In genomic region chr7:51878730-51879129, GRCm38 (mm10) we compare ENCODE assay signal across 8 mouse cellular contexts. TPM values are rescaled to one million over a fixed set of nuclear protein-coding genes. Genes with fewer than 3 reads are reported as not detected.
A peak's percentile ranks its signal among the peaks of the same experiment; 100 is the strongest.
DNase-seq lines count a peak whose midpoint lies in the region; ATAC-seq and TF ChIP-seq lines count a peak whose summit lies in the region.

No protein-coding gene starts in this region.

- peaks cover 13% of the 10 kb centered on the region for H3K4me1 ChIP-seq in embryonic facial prominence, embryonic 12.5 days
- H3K4me1 ChIP-seq in intestine, embryonic 14.5 days (replicated peaks; ENCODE audit: control insufficient read depth, insufficient read depth, low read length): no peaks in the 10 kb centered on the region; the same call in 1 of the 2 replicates

- peak overlapping the region; percentile 59 for H3K4me3 ChIP-seq in left cerebral cortex, adult 2 months
- peak overlapping the region; percentile 45 for H3K4me3 ChIP-seq in embryonic facial prominence, embryonic 12.5 days
- H3K4me3 ChIP-seq in intestine, embryonic 14.5 days (ENCODE audit: low read depth, low read length): peak overlapping the region; percentile 47
- H3K4me3 ChIP-seq in myocyte: peak overlapping the region; percentile 27

- WGBS in embryonic facial prominence, embryonic 12.5 days: under 1% methylated on average over 8 of the region's 8 CpGs
- WGBS in intestine, embryonic 14.5 days: 4% methylated on average over 8 of the region's 8 CpGs

- H3K27me3 ChIP-seq in embryonic facial prominence, embryonic 12.5 days: no peaks in the 10 kb centered on the region
- no peaks in the 10 kb centered on the region for H3K27me3 ChIP-seq in intestine, embryonic 14.5 days (replicated peaks; ENCODE audit: control insufficient read depth, insufficient read depth, low read length)
- no peaks in the 10 kb centered on the region for H3K27me3 ChIP-seq in myocyte (ENCODE audit: control insufficient read depth, insufficient read depth, insufficient read length)

- no peaks in the 10 kb centered on the region for H3K36me3 ChIP-seq in embryonic facial prominence, embryonic 12.5 days
- H3K36me3 ChIP-seq in intestine, embryonic 14.5 days (ENCODE audit: control insufficient read depth, insufficient read depth, low read length): no peaks in the 10 kb centered on the region
- no peaks in the 10 kb centered on the region for H3K36me3 ChIP-seq in myocyte (ENCODE audit: control insufficient read depth, insufficient read depth)

- ATAC-seq in embryonic facial prominence, embryonic 12.5 days (ENCODE audit: insufficient number of reproducible peaks, insufficient read depth, low FRiP score, low TSS enrichment): peak; percentile 77
- peak; percentile 27; the same call in 1 of the 2 replicates for ATAC-seq in intestine, embryonic 14.5 days (replicated peaks; ENCODE audit: low FRiP score, low TSS enrichment, low read depth)
- ATAC-seq in activated CD4-positive, CD25-positive, alpha-beta regulatory T cell, adult 4 months: no peak

- intact Hi-C loops in left cerebral cortex, adult 2 months (cut with DNase I): loop anchor here (5.0 kb wide), 2 partner anchors 94 to 261 kb away; no protein-coding TSS in a partner anchor
- intact Hi-C loops in left cerebral cortex, postnatal 4 days (cut with DNase I): loop anchor here (5.0 kb wide), 1 partner anchor 94 kb away; no protein-coding TSS in a partner anchor

- no peak overlapping the region for H3ac ChIP-seq in myocyte (ENCODE audit: control insufficient read depth, insufficient read length)

- TF ChIP-seq POLR2A in myocyte (IDR thresholded peaks at IDR 0.05; ENCODE audit: insufficient read length, low read depth): no peak

- TF ChIP-seq CTCF in left cerebral cortex, adult 2 months (IDR thresholded peaks at IDR 0.05): no peak

- H3K79me2 ChIP-seq in myocyte (ENCODE audit: control insufficient read depth, insufficient read depth): peaks cover 12% of the 10 kb centered on the region

- peak overlapping the region; percentile 82 for H3K27ac ChIP-seq in left cerebral cortex, adult 2 months
- peak overlapping the region; percentile 95 for H3K27ac ChIP-seq in embryonic facial prominence, embryonic 12.5 days
- peak overlapping the region; percentile 83 for H3K27ac ChIP-seq in intestine, embryonic 14.5 days (ENCODE audit: low read depth)

- H3K9ac ChIP-seq in embryonic facial prominence, embryonic 12.5 days: peak overlapping the region; percentile 41
- H3K9ac ChIP-seq in intestine, embryonic 14.5 days (ENCODE audit: low read length): peak overlapping the region; percentile 49

- H3K9me3 ChIP-seq in embryonic facial prominence, embryonic 12.5 days: no peaks in the 10 kb centered on the region
- no peaks in the 10 kb centered on the region for H3K9me3 ChIP-seq in intestine, embryonic 14.5 days (ENCODE audit: control insufficient read depth, low read length)

- no peak for DNase-seq in left cerebral cortex, adult 2 months (ENCODE audit: extremely low spot score in 1 of 2, low spot score in 2 of 2)
- no peak for DNase-seq in left cerebral cortex, postnatal 4 days
- no peak for DNase-seq in intestine, embryonic 14.5 days (ENCODE audit: low spot score)
- no peak for DNase-seq in left cerebral cortex, adult 8-10 months (ENCODE audit: low spot score in 2 of 2)
- no peak for DNase-seq in thymus, postnatal 4 days

- H3K4me2 ChIP-seq in embryonic facial prominence, embryonic 12.5 days (replicated peaks): peak overlapping the region; percentile 61
- peak overlapping the region; percentile 66 for H3K4me2 ChIP-seq in intestine, embryonic 14.5 days (ENCODE audit: low read length)
- H3K4me2 ChIP-seq in myocyte (ENCODE audit: low read depth): peak overlapping the region; percentile 88

TF ChIP-seq in myocyte, 11 proteins besides CTCF, POLR2A, EP300 and RAD21:
- TF ChIP-seq TCF12 (IDR thresholded peaks at IDR 0.05; ENCODE audit: insufficient read depth, poor library complexity, severe bottlenecking) (no peak), MYOD1 (IDR thresholded peaks at IDR 0.05; ENCODE audit: control insufficient read depth in 1 of 3, insufficient read length in 2 of 3, low read depth in 2 of 3) (no peak), E2F4 (IDR thresholded peaks at IDR 0.05; ENCODE audit: insufficient read depth) (no peak), TCF3 (IDR thresholded peaks at IDR 0.05; ENCODE audit: insufficient read length, low read depth) (no peak), POLR2AphosphoS2 (IDR thresholded peaks at IDR 0.05; ENCODE audit: insufficient read length, low read depth) (no peak), SRF (IDR thresholded peaks at IDR 0.05; ENCODE audit: control insufficient read depth, insufficient read length, low read depth) (no peak), CEBPB (IDR thresholded peaks at IDR 0.05; ENCODE audit: insufficient read depth, poor library complexity, severe bottlenecking) (no peak), REST (IDR thresholded peaks at IDR 0.05; ENCODE audit: insufficient read depth, insufficient read length) (no peak), MYOG (IDR thresholded peaks at IDR 0.05; ENCODE audit: control insufficient read depth in 1 of 3, insufficient read depth in 1 of 3, insufficient read length in 2 of 3, low read depth in 2 of 3) (no peak)

RNA-seq across cellular contexts. Expression of gene Fancf, which starts 16.7 kb away (rescaled TPM):
- 1 to 10 TPM; 3.8 to 5.7 TPM for total RNA-seq in left cerebral cortex, adult 2 months (2021)
- 1 to 10 TPM; 6.6 to 7.1 TPM for total RNA-seq in left cerebral cortex, postnatal 4 days (2021)
- polyA plus RNA-seq in embryonic facial prominence, embryonic 12.5 days (2016; fragmentation: Nextera tagmentation; extraction: Ambion mirVana): 17.2 TPM in 2 replicates
- 7.3 and 13.0 TPM in 2 replicates for polyA plus RNA-seq in intestine, embryonic 14.5 days (2014; fragmentation: Nextera tagmentation; extraction: Ambion mirVana)
- polyA plus RNA-seq in myocyte (2012; fragmentation: generic; extraction: Trizol): 7.2 TPM
- polyA plus RNA-seq in activated CD4-positive, CD25-positive, alpha-beta regulatory T cell, adult 4 months (2017; shearing (Covaris generic)): 1 to 10 TPM in 1 of 2 experiments, under 1 TPM in 1; 0.75 to 1.1 TPM
- total RNA-seq in left cerebral cortex, adult 8-10 months (2022): 1 to 10 TPM; 4.3 to 6.4 (median 5.7) TPM

RNA-seq across cellular contexts. Expression of gene Gas2, which starts 16.9 kb away (rescaled TPM):
- total RNA-seq in left cerebral cortex, adult 2 months (2021): 10 to 100 TPM; 47.8 to 49.9 TPM
- total RNA-seq in left cerebral cortex, postnatal 4 days (2021): 10 to 100 TPM; 10.5 to 13.5 TPM
- polyA plus RNA-seq in embryonic facial prominence, embryonic 12.5 days (2016; fragmentation: Nextera tagmentation; extraction: Ambion mirVana): 58.9 and 69.0 TPM in 2 replicates
- 16.0 and 16.8 TPM in 2 replicates for polyA plus RNA-seq in intestine, embryonic 14.5 days (2014; fragmentation: Nextera tagmentation; extraction: Ambion mirVana)
- polyA plus RNA-seq in myocyte (2012; fragmentation: generic; extraction: Trizol): 8.5 TPM
- polyA plus RNA-seq in activated CD4-positive, CD25-positive, alpha-beta regulatory T cell, adult 4 months (2017; shearing (Covaris generic)): 1 to 10 TPM; 2.5 to 3.5 TPM
- total RNA-seq in left cerebral cortex, adult 8-10 months (2022): 10 to 100 TPM; 36.0 to 48.6 (median 39.0) TPM
